ENCODE assay signal across 13 mouse cellular contexts in the genomic region with DNA sequence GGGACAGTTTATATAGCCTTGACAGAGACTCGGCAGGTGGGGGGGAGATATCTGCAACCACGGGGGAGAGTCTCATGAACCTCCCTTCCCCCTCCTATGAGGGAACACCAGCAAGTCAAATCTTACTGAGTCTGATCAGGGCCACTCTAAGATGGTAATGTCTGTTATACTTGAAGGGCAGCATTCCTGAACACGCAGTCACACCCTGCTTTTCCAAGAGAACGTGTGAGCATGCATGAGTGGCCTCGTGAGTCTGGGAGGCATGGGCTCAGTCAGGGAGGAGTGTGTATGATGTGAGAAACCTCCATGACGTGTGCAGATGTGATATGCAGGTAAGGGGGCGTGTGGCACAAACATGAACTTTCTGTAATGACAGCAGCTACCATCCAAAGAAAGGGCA. TPM values are rescaled to one million over a fixed set of nuclear protein-coding genes. Genes with fewer than 3 reads are reported as not detected.
DNase-seq lines count a peak whose midpoint lies in the region; ATAC-seq lines count a peak whose summit lies in the region.
"Had no signal": no experiment of that assay in that cellular context is flagged by ENCODE, and none has a peak within 500 bp of the region (broad histone marks: within the 10 kb centered on the region; RNA-seq: fewer than 3 reads in every experiment).

No protein-coding gene starts in this region.

- peak; percentile 54 to 70 for DNase-seq in adrenal gland, adult (ENCODE audit: inconsistent age in 2 of 2, low spot score in 1 of 2)
- no peak for DNase-seq in adrenal gland, adult 18-20 months (ENCODE audit: low spot score in 2 of 2)
- DNase-seq in NIH3T3 (ENCODE audit: low read depth), result peak; percentile 17
- no peak for DNase-seq in layer of hippocampus, adult 9-11 months
- no peak for DNase-seq in liver
- no peak for DNase-seq in embryo, embryonic 9.5 days (ENCODE audit: extremely low spot score)
- DNase-seq: cerebellum, postnatal 10 days; forebrain, postnatal 0 days; heart, postnatal 14 days had no signal

- 66% methylated on average over 7 of the region's 7 CpGs for WGBS in kidney, embryonic 15.5 days
- 43% methylated on average over 7 of the region's 7 CpGs for WGBS in lung, embryonic 16.5 days

- peak; percentile 67; the same call in 1 of the 2 replicates for ATAC-seq in kidney, embryonic 15.5 days (replicated peaks; ENCODE audit: low FRiP score)
- ATAC-seq in lung, embryonic 16.5 days (ENCODE audit: low read depth), result peak; percentile 89
- ATAC-seq: forebrain, postnatal 0 days; midbrain, embryonic 15.5 days had no signal

- H3K9ac ChIP-seq in kidney, embryonic 15.5 days, result no peak overlapping the region
- no peak overlapping the region for H3K9ac ChIP-seq in lung, embryonic 16.5 days (ENCODE audit: low read length)
- H3K9ac ChIP-seq: forebrain, postnatal 0 days; midbrain, embryonic 15.5 days; neural tube, embryonic 12.5 days had no signal

- H3K9me3 ChIP-seq in kidney, embryonic 15.5 days (replicated peaks), result no peaks in the 10 kb centered on the region
- H3K9me3 ChIP-seq in lung, embryonic 16.5 days (ENCODE audit: control insufficient read depth, low read length), result no peaks in the 10 kb centered on the region
- H3K9me3 ChIP-seq: midbrain, embryonic 15.5 days; neural tube, embryonic 12.5 days had no signal

- no peak overlapping the region for H3K4me3 ChIP-seq in kidney, embryonic 15.5 days (replicated peaks)
- H3K4me3 ChIP-seq in lung, embryonic 16.5 days (ENCODE audit: low read length), result no peak overlapping the region
- H3K4me3 ChIP-seq: midbrain, embryonic 15.5 days; neural tube, embryonic 12.5 days had no signal

- H3K36me3 ChIP-seq in kidney, embryonic 15.5 days, result no peaks in the 10 kb centered on the region
- peaks cover 2% of the 10 kb centered on the region; the same call in 1 of the 2 replicates for H3K36me3 ChIP-seq in lung, embryonic 16.5 days (ENCODE audit: control insufficient read depth, insufficient read depth, low read length)
- H3K36me3 ChIP-seq: midbrain, embryonic 15.5 days; neural tube, embryonic 12.5 days had no signal

- no peak overlapping the region for H3K4me2 ChIP-seq in kidney, embryonic 15.5 days
- H3K4me2 ChIP-seq in lung, embryonic 16.5 days (ENCODE audit: low read depth, low read length), result no peak overlapping the region
- H3K4me2 ChIP-seq: midbrain, embryonic 15.5 days; neural tube, embryonic 12.5 days had no signal

- H3K27ac ChIP-seq in kidney, embryonic 15.5 days, result peak overlapping the region; percentile 50
- H3K27ac ChIP-seq in lung, embryonic 16.5 days (ENCODE audit: low read length), result peak overlapping the region; percentile 62
- H3K27ac ChIP-seq: midbrain, embryonic 15.5 days; neural tube, embryonic 12.5 days had no signal

- H3K4me1 ChIP-seq in kidney, embryonic 15.5 days, result no peaks in the 10 kb centered on the region
- H3K4me1 ChIP-seq in lung, embryonic 16.5 days (replicated peaks; ENCODE audit: control insufficient read depth, insufficient read depth, low read length), result peaks cover 3% of the 10 kb centered on the region; the same call in 1 of the 2 replicates
- H3K4me1 ChIP-seq: midbrain, embryonic 15.5 days; neural tube, embryonic 12.5 days had no signal

- no peaks in the 10 kb centered on the region for H3K27me3 ChIP-seq in kidney, embryonic 15.5 days
- no peaks in the 10 kb centered on the region for H3K27me3 ChIP-seq in lung, embryonic 16.5 days (ENCODE audit: control insufficient read depth, insufficient read depth, low read depth, low read length)
- H3K27me3 ChIP-seq: midbrain, embryonic 15.5 days; neural tube, embryonic 12.5 days had no signal

RNA-seq across cellular contexts. Expression of gene Ctsh, which starts 15.5 kb away (rescaled TPM):
- 100 to 1,000 TPM; 142 to 158 TPM for total RNA-seq in adrenal gland, adult 18-20 months (2021)
- 98.2 and 112 TPM in 2 replicates for polyA plus RNA-seq in kidney, embryonic 15.5 days (2015; fragmentation: Nextera tagmentation; extraction: Ambion mirVana)
- 831 and 1,077 TPM in 2 replicates for polyA plus RNA-seq in lung, embryonic 16.5 days (2015; fragmentation: Nextera tagmentation; extraction: Ambion mirVana)

RNA-seq across cellular contexts. Expression of gene Morf4l1, which starts 45.1 kb away (rescaled TPM):
- total RNA-seq in adrenal gland, adult 18-20 months (2021), result 100 to 1,000 TPM; 300 to 342 TPM
- 440 and 441 TPM in 2 replicates for polyA plus RNA-seq in kidney, embryonic 15.5 days (2015; fragmentation: Nextera tagmentation; extraction: Ambion mirVana)
- polyA plus RNA-seq in lung, embryonic 16.5 days (2015; fragmentation: Nextera tagmentation; extraction: Ambion mirVana), result 400 and 424 TPM in 2 replicates

Comparison
In these comparisons a context has a peak if more than half of its experiments do, and no peak if none do; other contexts are left out.
1. DNase-seq: peak in adrenal gland, adult (2 of 2) and NIH3T3 (single experiment); none in adrenal gland, adult 18-20 months (0 of 2), layer of hippocampus, adult 9-11 months (single experiment), liver (single experiment) and embryo, embryonic 9.5 days (single experiment).